Mouse (Mus musculus): ENCODE data around the gene Cdh15. TPM values are rescaled to one million over a fixed set of nuclear protein-coding genes. Genes with fewer than 3 reads are reported as not detected.

Gene Cdh15
- total and polyA plus RNA-seq, 3 experiments, result not detected

- H3K27ac ChIP-seq, result no peak overlapping the region
- no peaks in the 10 kb centered on the region for H3K36me3 ChIP-seq (ENCODE audit: control insufficient read depth, insufficient read depth, low read length)
- H3K27me3 ChIP-seq (ENCODE audit: control insufficient read depth, insufficient read depth, low read length), result 0 out of 2 replicates have a peak, but pooled peaks cover 1% of the 10 kb centered on the region
- no peaks in the 10 kb centered on the region for H3K4me1 ChIP-seq (ENCODE audit: control insufficient read depth, insufficient read depth, low read length)
- no peak overlapping the region for H3K4me3 ChIP-seq
- WGBS, result 38% methylated on average over 4 of the region's 4 CpGs
- DNase-seq, result peak in 1 of 2 experiments; percentile 26
- TF ChIP-seq CTCF (IDR thresholded peaks at IDR 0.05), result no peak
- intact Hi-C loops (cut with DNase I), result no loop called here
- H3K9ac ChIP-seq (ENCODE audit: low read depth, low read length), result no peak overlapping the region
- no peaks in the 10 kb centered on the region for H3K79me2 ChIP-seq (replicated peaks; ENCODE audit: control insufficient read depth, insufficient read depth, low read length)
Measured at GRCm38 (mm10) chr8:122845662-122846061, 2.1 kb upstream of the Cdh15 start.

GRCm38 (mm10) chr8:122849152-122849910 is 1.6 kb downstream of the Cdh15 start:
- no peak for TF ChIP-seq CTCF (IDR thresholded peaks at IDR 0.05)
- intact Hi-C loops (cut with DNase I), result no loop called here
- Histone ChIP-seq H3K4me3 (no peak overlapping the region), H3K9ac (ENCODE audit: low read depth, low read length) (no peak overlapping the region), H3K36me3 (ENCODE audit: control insufficient read depth, insufficient read depth, low read length) (no peaks in the 10 kb centered on the region), H3K27ac (no peak overlapping the region), H3K4me1 (ENCODE audit: control insufficient read depth, insufficient read depth, low read length) (no peaks in the 10 kb centered on the region), H3K27me3 (ENCODE audit: control insufficient read depth, insufficient read depth, low read length) (no peaks in the 10 kb centered on the region), H3K79me2 (replicated peaks; ENCODE audit: control insufficient read depth, insufficient read depth, low read length) (no peaks in the 10 kb centered on the region)
- no peak for DNase-seq
- 88% methylated on average over 11 of the region's 11 CpGs for WGBS

- Histone ChIP-seq H3K36me3 (ENCODE audit: control insufficient read depth, insufficient read depth, low read length) (no peaks in the 10 kb centered on the region), H3K9ac (ENCODE audit: low read depth, low read length) (no peak overlapping the region), H3K27me3 (ENCODE audit: control insufficient read depth, insufficient read depth, low read length) (no peaks in the 10 kb centered on the region), H3K4me3 (no peak overlapping the region), H3K79me2 (replicated peaks; ENCODE audit: control insufficient read depth, insufficient read depth, low read length) (no peaks in the 10 kb centered on the region), H3K4me1 (ENCODE audit: control insufficient read depth, insufficient read depth, low read length) (no peaks in the 10 kb centered on the region), H3K27ac (no peak overlapping the region)
- no peak for TF ChIP-seq CTCF (IDR thresholded peaks at IDR 0.05)
- no peak for TF ChIP-seq EP300 (IDR thresholded peaks at IDR 0.05; ENCODE audit: insufficient read depth, low read depth, low read length)
- no peak for DNase-seq
- intact Hi-C loops (cut with DNase I), result no loop called here
- 76% methylated on average over 3 of the region's 3 CpGs for WGBS
Measured at GRCm38 (mm10) chr8:122850641-122851240, 3.0 kb downstream of the Cdh15 start.

- H3K4me1 ChIP-seq (ENCODE audit: control insufficient read depth, insufficient read depth, low read length), result no peaks in the 10 kb centered on the region
- H3K27me3 ChIP-seq (ENCODE audit: control insufficient read depth, insufficient read depth, low read length), result no peaks in the 10 kb centered on the region
- H3K79me2 ChIP-seq (replicated peaks; ENCODE audit: control insufficient read depth, insufficient read depth, low read length), result no peaks in the 10 kb centered on the region
- no peak overlapping the region for H3K27ac ChIP-seq
- DNase-seq, result no peak
- no peak overlapping the region for H3K4me3 ChIP-seq
- H3K36me3 ChIP-seq (ENCODE audit: control insufficient read depth, insufficient read depth, low read length), result no peaks in the 10 kb centered on the region
- TF ChIP-seq EP300 (IDR thresholded peaks at IDR 0.05; ENCODE audit: insufficient read depth, low read depth, low read length) (no peak), CTCF (IDR thresholded peaks at IDR 0.05) (no peak), POLR2A (IDR thresholded peaks at IDR 0.05; ENCODE audit: insufficient read depth, low read depth, low read length) (no peak)
- 84% methylated on average over 12 of the region's 12 CpGs for WGBS
- no peak overlapping the region for H3K9ac ChIP-seq (ENCODE audit: low read depth, low read length)
- intact Hi-C loops (cut with DNase I), result no loop called here
Measured at GRCm38 (mm10) chr8:122851692-122852545, 4.2 kb downstream of the Cdh15 start.

- Histone ChIP-seq H3K36me3 (ENCODE audit: control insufficient read depth, insufficient read depth, low read length) (no peaks in the 10 kb centered on the region), H3K79me2 (replicated peaks; ENCODE audit: control insufficient read depth, insufficient read depth, low read length) (no peaks in the 10 kb centered on the region), H3K27me3 (ENCODE audit: control insufficient read depth, insufficient read depth, low read length) (no peaks in the 10 kb centered on the region), H3K4me1 (ENCODE audit: control insufficient read depth, insufficient read depth, low read length) (no peaks in the 10 kb centered on the region), H3K4me3 (no peak overlapping the region), H3K9ac (ENCODE audit: low read depth, low read length) (no peak overlapping the region), H3K27ac (no peak overlapping the region)
- DNase-seq, result no peak
- WGBS, result 56% methylated on average over 1 of the region's 1 CpGs
- intact Hi-C loops (cut with DNase I), result no loop called here
- TF ChIP-seq CTCF (IDR thresholded peaks at IDR 0.05), result no peak
- TF ChIP-seq POLR2A (IDR thresholded peaks at IDR 0.05; ENCODE audit: insufficient read depth, low read depth, low read length), result no peak
Measured at GRCm38 (mm10) chr8:122852546-122852905, 4.8 kb downstream of the Cdh15 start.

GRCm38 (mm10) chr8:122853340-122853771 is 5.6 kb downstream of the Cdh15 start:
- WGBS, result 31% methylated on average over 11 of the region's 11 CpGs
- H3K27me3 ChIP-seq (ENCODE audit: control insufficient read depth, insufficient read depth, low read length), result no peaks in the 10 kb centered on the region
- H3K9ac ChIP-seq (ENCODE audit: low read depth, low read length), result no peak overlapping the region
- H3K36me3 ChIP-seq (ENCODE audit: control insufficient read depth, insufficient read depth, low read length), result no peaks in the 10 kb centered on the region
- DNase-seq, result no peak
- H3K27ac ChIP-seq, result no peak overlapping the region
- no peak for TF ChIP-seq EP300 (IDR thresholded peaks at IDR 0.05; ENCODE audit: insufficient read depth, low read depth, low read length)
- TF ChIP-seq CTCF (IDR thresholded peaks at IDR 0.05), result no peak
- no peak for TF ChIP-seq POLR2A (IDR thresholded peaks at IDR 0.05; ENCODE audit: insufficient read depth, low read depth, low read length)
- H3K4me3 ChIP-seq, result no peak overlapping the region
- intact Hi-C loops (cut with DNase I), result no loop called here
- H3K79me2 ChIP-seq (replicated peaks; ENCODE audit: control insufficient read depth, insufficient read depth, low read length), result no peaks in the 10 kb centered on the region
- no peaks in the 10 kb centered on the region for H3K4me1 ChIP-seq (ENCODE audit: control insufficient read depth, insufficient read depth, low read length)

Data from heart, adult 2 months (tissue).